Mouse (Mus musculus): ENCODE data around the gene Dffa. TPM values are rescaled to one million over a fixed set of nuclear protein-coding genes. Genes with fewer than 3 reads are reported as not detected.

The Dffa gene
- polyA plus RNA-seq, 1 experiment = 17.5 TPM

- no peak for TF ChIP-seq POLR2AphosphoS2 (IDR thresholded peaks at IDR 0.05; ENCODE audit: insufficient read length, low read depth)
- Histone ChIP-seq H3K79me2 (ENCODE audit: control insufficient read depth, insufficient read depth) (peaks cover 3% of the 10 kb centered on the region), H3K36me3 (ENCODE audit: control insufficient read depth, insufficient read depth) (no peaks in the 10 kb centered on the region), H3K4me2 (ENCODE audit: low read depth) (no peak overlapping the region), H3K4me3 (no peak overlapping the region), H3ac (ENCODE audit: control insufficient read depth, insufficient read length) (no peak overlapping the region), H3K27me3 (ENCODE audit: control insufficient read depth, insufficient read depth, insufficient read length) (no peaks in the 10 kb centered on the region)
These were observed 27.2 kb downstream of the Dffa start for GRCm38 (mm10) chr4:149131021-149131752.

GRCm38 (mm10) chr4:149131789-149132565, 28.0 kb downstream of the Dffa start:
- no peaks in the 10 kb centered on the region for H3K27me3 ChIP-seq (ENCODE audit: control insufficient read depth, insufficient read depth, insufficient read length)
- no peak overlapping the region for H3ac ChIP-seq (ENCODE audit: control insufficient read depth, insufficient read length)
- TF ChIP-seq MAX (IDR thresholded peaks at IDR 0.05; ENCODE audit: low read depth) (no peak), SRF (IDR thresholded peaks at IDR 0.05; ENCODE audit: control insufficient read depth, insufficient read length, low read depth) (no peak), USF1 (IDR thresholded peaks at IDR 0.05; ENCODE audit: low read depth) (no peak), POLR2A (IDR thresholded peaks at IDR 0.05; ENCODE audit: insufficient read length, low read depth) (no peak), E2F4 (IDR thresholded peaks at IDR 0.05; ENCODE audit: insufficient read depth) (no peak), TCF3 (IDR thresholded peaks at IDR 0.05; ENCODE audit: insufficient read length, low read depth) (no peak)
- peaks cover 3% of the 10 kb centered on the region for H3K79me2 ChIP-seq (ENCODE audit: control insufficient read depth, insufficient read depth)
- H3K4me3 ChIP-seq = no peak overlapping the region
- H3K4me2 ChIP-seq (ENCODE audit: low read depth) = no peak overlapping the region
- H3K36me3 ChIP-seq (ENCODE audit: control insufficient read depth, insufficient read depth) = no peaks in the 10 kb centered on the region

DNA sequence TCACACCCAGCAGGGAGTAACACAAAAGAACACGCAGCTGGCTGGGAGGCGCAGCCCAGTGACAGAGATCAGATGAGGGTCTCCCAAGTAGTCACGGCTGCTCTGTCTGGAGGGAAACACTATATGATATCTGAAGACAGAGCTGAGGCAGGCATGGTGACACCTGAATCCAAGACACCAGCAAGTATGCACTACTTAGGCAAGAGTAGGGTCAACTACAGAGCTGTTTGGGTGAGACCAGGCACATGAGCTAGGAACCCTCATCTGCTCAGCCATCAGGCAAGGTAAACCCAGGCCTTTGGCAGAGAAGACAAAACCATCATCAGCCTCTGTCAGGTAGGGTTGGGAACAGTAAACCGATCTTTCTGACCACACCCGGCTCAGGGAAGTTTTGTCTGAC, 29.4 kb downstream of the Dffa start:
- H3K36me3 ChIP-seq (ENCODE audit: control insufficient read depth, insufficient read depth) = no peaks in the 10 kb centered on the region
- no peak overlapping the region for H3K4me2 ChIP-seq (ENCODE audit: low read depth)
- no peak overlapping the region for H3ac ChIP-seq (ENCODE audit: control insufficient read depth, insufficient read length)
- TF ChIP-seq MAX (IDR thresholded peaks at IDR 0.05; ENCODE audit: low read depth) (no peak), TCF12 (IDR thresholded peaks at IDR 0.05; ENCODE audit: insufficient read depth, poor library complexity, severe bottlenecking) (no peak), USF1 (IDR thresholded peaks at IDR 0.05; ENCODE audit: low read depth) (no peak), MYOD1 (IDR thresholded peaks at IDR 0.05; ENCODE audit: control insufficient read depth in 1 of 3, insufficient read length in 2 of 3, low read depth in 2 of 3) (no peak), CEBPB (IDR thresholded peaks at IDR 0.05; ENCODE audit: insufficient read depth, poor library complexity, severe bottlenecking) (no peak), SRF (IDR thresholded peaks at IDR 0.05; ENCODE audit: control insufficient read depth, insufficient read length, low read depth) (no peak), MYOG (IDR thresholded peaks at IDR 0.05; ENCODE audit: control insufficient read depth in 1 of 3, insufficient read depth in 1 of 3, insufficient read length in 2 of 3, low read depth in 2 of 3) (no peak), POLR2AphosphoS2 (IDR thresholded peaks at IDR 0.05; ENCODE audit: insufficient read length, low read depth) (no peak), POLR2A (IDR thresholded peaks at IDR 0.05; ENCODE audit: insufficient read length, low read depth) (no peak), REST (IDR thresholded peaks at IDR 0.05; ENCODE audit: insufficient read depth, insufficient read length) (no peak), E2F4 (IDR thresholded peaks at IDR 0.05; ENCODE audit: insufficient read depth) (no peak), TCF3 (IDR thresholded peaks at IDR 0.05; ENCODE audit: insufficient read length, low read depth) (no peak)
- H3K79me2 ChIP-seq (ENCODE audit: control insufficient read depth, insufficient read depth) = peaks cover 3% of the 10 kb centered on the region
- no peak overlapping the region for H3K4me3 ChIP-seq
- H3K27me3 ChIP-seq (ENCODE audit: control insufficient read depth, insufficient read depth, insufficient read length) = no peaks in the 10 kb centered on the region

DNA sequence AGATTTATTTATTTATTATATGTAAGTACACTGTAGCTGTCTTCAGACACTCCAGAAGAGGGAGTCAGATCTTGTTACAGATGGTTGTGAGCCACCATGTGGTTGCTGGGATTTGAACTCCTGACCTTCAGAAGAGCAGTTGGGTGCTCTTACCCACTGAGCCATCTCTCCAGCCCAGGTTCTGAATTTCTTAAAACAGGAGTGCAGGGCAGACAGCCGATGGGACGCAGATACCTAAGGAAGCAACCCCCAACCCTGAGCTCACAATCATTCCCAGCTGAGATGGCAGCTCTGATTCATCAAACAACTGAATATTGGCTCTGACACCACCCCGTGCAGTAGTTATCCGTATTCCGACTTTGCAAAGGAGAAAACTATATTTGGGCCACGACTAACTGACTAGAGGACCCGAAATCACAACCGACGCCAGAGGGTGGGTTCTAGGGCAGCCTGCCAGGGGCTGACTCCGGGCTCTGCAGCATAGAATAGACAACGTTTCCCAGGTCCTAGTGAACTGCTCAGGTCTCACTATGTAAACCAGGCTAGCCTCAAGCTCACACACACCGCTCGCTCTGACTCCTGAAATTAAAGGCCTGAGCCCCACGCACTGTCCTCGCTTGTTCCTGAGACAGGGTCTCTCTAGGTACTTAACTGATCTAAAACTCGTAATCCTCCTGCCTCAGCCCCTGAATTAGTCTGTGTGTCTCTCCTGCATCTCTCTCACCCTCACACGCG, 32.3 kb downstream of the Dffa start:
- peak overlapping the region; percentile 56 for H3K4me3 ChIP-seq
- peak overlapping the region; percentile 5 for H3ac ChIP-seq (ENCODE audit: control insufficient read depth, insufficient read length)
- H3K36me3 ChIP-seq (ENCODE audit: control insufficient read depth, insufficient read depth) = no peaks in the 10 kb centered on the region
- H3K79me2 ChIP-seq (ENCODE audit: control insufficient read depth, insufficient read depth) = peaks cover 3% of the 10 kb centered on the region
- H3K27me3 ChIP-seq (ENCODE audit: control insufficient read depth, insufficient read depth, insufficient read length) = no peaks in the 10 kb centered on the region
- TF ChIP-seq SRF (IDR thresholded peaks at IDR 0.05; ENCODE audit: control insufficient read depth, insufficient read length, low read depth) (no peak), POLR2AphosphoS2 (IDR thresholded peaks at IDR 0.05; ENCODE audit: insufficient read length, low read depth) (no peak), MAX (IDR thresholded peaks at IDR 0.05; ENCODE audit: low read depth) (no peak), MYOG (IDR thresholded peaks at IDR 0.05; ENCODE audit: control insufficient read depth in 1 of 3, insufficient read depth in 1 of 3, insufficient read length in 2 of 3, low read depth in 2 of 3) (no peak), CEBPB (IDR thresholded peaks at IDR 0.05; ENCODE audit: insufficient read depth, poor library complexity, severe bottlenecking) (no peak), TCF3 (IDR thresholded peaks at IDR 0.05; ENCODE audit: insufficient read length, low read depth) (no peak), USF1 (IDR thresholded peaks at IDR 0.05; ENCODE audit: low read depth) (no peak), REST (IDR thresholded peaks at IDR 0.05; ENCODE audit: insufficient read depth, insufficient read length) (no peak), TCF12 (IDR thresholded peaks at IDR 0.05; ENCODE audit: insufficient read depth, poor library complexity, severe bottlenecking) (no peak), MYOD1 (IDR thresholded peaks at IDR 0.05; ENCODE audit: control insufficient read depth in 1 of 3, insufficient read length in 2 of 3, low read depth in 2 of 3) (no peak), POLR2A (IDR thresholded peaks at IDR 0.05; ENCODE audit: insufficient read length, low read depth) (no peak), E2F4 (IDR thresholded peaks at IDR 0.05; ENCODE audit: insufficient read depth) (no peak)
- H3K4me2 ChIP-seq (ENCODE audit: low read depth) = peak overlapping the region; percentile 78
